Mouse (Mus musculus) limb, embryonic 13.5 days (tissue): Measurements from ENCODE around the gene Ctnnd1. TPM values are rescaled to one million over a fixed set of nuclear protein-coding genes. Genes with fewer than 3 reads are reported as not detected.

ENCODE experiments used
- ATAC-seq: fragments of 200-750 bp; cut with Nextera tagmentation; 2 replicates; pipeline ENCODE4 v1.8.0; 2017; ENCODE audit warnings: low read depth, moderate number of reproducible peaks, moderate TSS enrichment; ENCODE audit not compliant: low FRiP score
- H3K27ac ChIP-seq: fragments of 300-500 bp; sonication (generic); 2 replicates; pipeline ENCODE4 v1.5.1; 2015; ENCODE audit warnings: inconsistent platforms, mild to moderate bottlenecking, moderate library complexity
- H3K27me3 ChIP-seq: fragments of 300-500 bp; sonication (generic); 2 replicates; pipeline ENCODE4 v1.6.1; 2015; ENCODE audit warnings: mild to moderate bottlenecking, inconsistent platforms
- H3K36me3 ChIP-seq: fragments of 300-500 bp; sonication (generic); 2 replicates; pipeline ENCODE4 v1.6.1; 2015; ENCODE audit warnings: inconsistent platforms, mild to moderate bottlenecking, moderate library complexity
- H3K4me1 ChIP-seq: fragments of 300-500 bp; sonication (generic); 2 replicates; pipeline ENCODE4 v1.6.1; 2015; ENCODE audit warnings: inconsistent platforms
- H3K4me2 ChIP-seq: fragments of 300-500 bp; sonication (generic); replicated peaks from 2 replicates; pipeline ENCODE4 v1.6.1; 2015; ENCODE audit warnings: inconsistent platforms, mild to moderate bottlenecking, moderate library complexity
- H3K4me3 ChIP-seq: fragments of 300-500 bp; sonication (generic); 2 replicates; pipeline ENCODE4 v1.5.1; 2015; ENCODE audit warnings: moderate library complexity, mild to moderate bottlenecking, inconsistent platforms
- H3K9ac ChIP-seq: fragments of 300-500 bp; sonication (generic); 2 replicates; pipeline ENCODE4 v1.6.1; 2015; ENCODE audit warnings: mild to moderate bottlenecking, inconsistent platforms
- H3K9me3 ChIP-seq: fragments of 300-500 bp; sonication (generic); 2 replicates; pipeline ENCODE4 v1.6.1; 2016; ENCODE audit warnings: inconsistent platforms
- WGBS: fragments of 180-500 bp; shearing (Covaris S2); methylation state at CpG from one replicate; pipeline ENCODE4 v1.1.7; 2015; 5-methylcytosine and 5-hydroxymethylcytosine counted together
- polyA plus RNA-seq: library from polyadenylated mRNA; unstranded; fragments of >200 nt; fragmentation: Nextera tagmentation; extraction: Ambion mirVana; gene quantifications from 2 replicates; pipeline ENCODE4 v1.2.1, GENCODE M21; 2015

Gene Ctnnd1
- polyA plus RNA-seq, 1 experiment from 2014 or later = 45.7 TPM

- WGBS = 88% methylated on average over 3 of the region's 3 CpGs
- Histone ChIP-seq H3K4me1 (0 out of 2 replicates have a peak, but pooled peaks cover 4% of the 10 kb centered on the region), H3K27ac (no peak overlapping the region), H3K9ac (no peak overlapping the region), H3K27me3 (no peaks in the 10 kb centered on the region), H3K36me3 (peaks cover 46% of the 10 kb centered on the region), H3K4me2 (no peak overlapping the region), H3K4me3 (no peak overlapping the region), H3K9me3 (no peaks in the 10 kb centered on the region)
- ATAC-seq = no peak
Observed at GRCm38 (mm10) chr2:84623428-84624119, 27.0 kb downstream of the Ctnnd1 start.

GRCm38 (mm10) chr2:84622668-84623067, 27.9 kb downstream of the Ctnnd1 start:
- no peak for ATAC-seq
- Histone ChIP-seq H3K27ac (no peak overlapping the region), H3K27me3 (no peaks in the 10 kb centered on the region), H3K4me3 (no peak overlapping the region), H3K9me3 (no peaks in the 10 kb centered on the region), H3K9ac (no peak overlapping the region), H3K4me2 (no peak overlapping the region), H3K4me1 (0 out of 2 replicates have a peak, but pooled peaks cover 4% of the 10 kb centered on the region), H3K36me3 (peaks cover 48% of the 10 kb centered on the region)
- WGBS = 67% methylated on average over 2 of the region's 2 CpGs

GRCm38 (mm10) chr2:84619646-84620340, 30.8 kb downstream of the Ctnnd1 start:
- no peak overlapping the region for H3K4me2 ChIP-seq
- 95% methylated on average over 21 of the region's 21 CpGs for WGBS
- H3K27ac ChIP-seq = no peak overlapping the region
- no peaks in the 10 kb centered on the region for H3K9me3 ChIP-seq
- ATAC-seq = peak; percentile 29; the same call in 1 of the 2 replicates
- peaks cover 75% of the 10 kb centered on the region for H3K36me3 ChIP-seq
- H3K4me1 ChIP-seq = no peaks in the 10 kb centered on the region
- no peak overlapping the region for H3K9ac ChIP-seq
- no peak overlapping the region for H3K4me3 ChIP-seq
- no peaks in the 10 kb centered on the region for H3K27me3 ChIP-seq

GRCm38 (mm10) chr2:84618914-84619313, 31.7 kb downstream of the Ctnnd1 start:
- no peak overlapping the region for H3K4me3 ChIP-seq
- H3K36me3 ChIP-seq = peaks cover 76% of the 10 kb centered on the region
- H3K4me1 ChIP-seq = no peaks in the 10 kb centered on the region
- H3K4me2 ChIP-seq = no peak overlapping the region
- 90% methylated on average over 2 of the region's 2 CpGs for WGBS
- no peaks in the 10 kb centered on the region for H3K27me3 ChIP-seq
- ATAC-seq = no peak
- no peaks in the 10 kb centered on the region for H3K9me3 ChIP-seq
- no peak overlapping the region for H3K9ac ChIP-seq
- H3K27ac ChIP-seq = no peak overlapping the region

- WGBS = 83% methylated on average over 3 of the region's 3 CpGs
- H3K4me2 ChIP-seq = no peak overlapping the region
- peaks cover 83% of the 10 kb centered on the region for H3K36me3 ChIP-seq
Observed at GRCm38 (mm10) chr2:84617637-84618515, 32.7 kb downstream of the Ctnnd1 start.

GRCm38 (mm10) chr2:84612764-84613163, 37.8 kb downstream of the Ctnnd1 start:
- no peak for ATAC-seq
- Histone ChIP-seq H3K9me3 (no peaks in the 10 kb centered on the region), H3K9ac (no peak overlapping the region), H3K36me3 (peaks cover 94% of the 10 kb centered on the region), H3K4me3 (no peak overlapping the region), H3K27ac (no peak overlapping the region), H3K4me2 (no peak overlapping the region), H3K4me1 (no peaks in the 10 kb centered on the region), H3K27me3 (no peaks in the 10 kb centered on the region)
- 96% methylated on average over 6 of the region's 6 CpGs for WGBS

More at GRCm38 (mm10) chr2:84617637-84618515, 32.7 kb downstream of the Ctnnd1 start:
- Histone ChIP-seq H3K27me3 (no peaks in the 10 kb centered on the region), H3K4me3 (no peak overlapping the region), H3K4me1 (no peaks in the 10 kb centered on the region), H3K9me3 (no peaks in the 10 kb centered on the region), H3K27ac (no peak overlapping the region), H3K9ac (no peak overlapping the region)
- ATAC-seq = peak; percentile 34; the same call in 1 of the 2 replicates

- H3K36me3 ChIP-seq = peaks cover 90% of the 10 kb centered on the region
- no peak for ATAC-seq
Observed at GRCm38 (mm10) chr2:84607842-84608241, 42.7 kb downstream of the Ctnnd1 start.

GRCm38 (mm10) chr2:84600977-84601376, 49.6 kb downstream of the Ctnnd1 start:
- no peak overlapping the region for H3K4me3 ChIP-seq
- WGBS = 78% methylated on average over 2 of the region's 2 CpGs
- H3K9me3 ChIP-seq = no peaks in the 10 kb centered on the region
- no peak overlapping the region for H3K4me2 ChIP-seq
- peaks cover 80% of the 10 kb centered on the region for H3K36me3 ChIP-seq
- H3K9ac ChIP-seq = no peak overlapping the region
- ATAC-seq = no peak
- no peak overlapping the region for H3K27ac ChIP-seq
- no peaks in the 10 kb centered on the region for H3K27me3 ChIP-seq
- no peaks in the 10 kb centered on the region for H3K4me1 ChIP-seq

More at GRCm38 (mm10) chr2:84607842-84608241, 42.7 kb downstream of the Ctnnd1 start:
- H3K4me2 ChIP-seq = no peak overlapping the region
- no peaks in the 10 kb centered on the region for H3K4me1 ChIP-seq
- no peak overlapping the region for H3K4me3 ChIP-seq
- H3K9ac ChIP-seq = no peak overlapping the region
- WGBS = 78% methylated on average over 1 of the region's 1 CpGs
- H3K27ac ChIP-seq = no peak overlapping the region
- H3K27me3 ChIP-seq = no peaks in the 10 kb centered on the region
- H3K9me3 ChIP-seq = no peaks in the 10 kb centered on the region

GRCm38 (mm10) chr2:84599270-84599888, 51.2 kb downstream of the Ctnnd1 start:
- Histone ChIP-seq H3K9ac (no peak overlapping the region), H3K36me3 (peaks cover 72% of the 10 kb centered on the region), H3K4me2 (no peak overlapping the region), H3K9me3 (no peaks in the 10 kb centered on the region), H3K27ac (no peak overlapping the region), H3K4me3 (no peak overlapping the region), H3K4me1 (no peaks in the 10 kb centered on the region), H3K27me3 (no peaks in the 10 kb centered on the region)
- WGBS = 93% methylated on average over 6 of the region's 6 CpGs
- ATAC-seq = no peak

GRCm38 (mm10) chr2:84597123-84597522, 53.4 kb downstream of the Ctnnd1 start:
- Histone ChIP-seq H3K9me3 (no peaks in the 10 kb centered on the region), H3K4me1 (no peaks in the 10 kb centered on the region), H3K4me3 (no peak overlapping the region), H3K4me2 (no peak overlapping the region), H3K27ac (no peak overlapping the region), H3K36me3 (peaks cover 64% of the 10 kb centered on the region), H3K9ac (no peak overlapping the region), H3K27me3 (no peaks in the 10 kb centered on the region)
- 76% methylated on average over 1 of the region's 1 CpGs for WGBS
- ATAC-seq = no peak

- ATAC-seq = no peak
- Histone ChIP-seq H3K9ac (no peak overlapping the region), H3K27me3 (no peaks in the 10 kb centered on the region), H3K4me1 (no peaks in the 10 kb centered on the region), H3K9me3 (no peaks in the 10 kb centered on the region), H3K36me3 (peaks cover 63% of the 10 kb centered on the region), H3K4me3 (no peak overlapping the region), H3K4me2 (no peak overlapping the region), H3K27ac (no peak overlapping the region)
- 94% methylated on average over 8 of the region's 8 CpGs for WGBS
Observed at GRCm38 (mm10) chr2:84592801-84593200, 57.8 kb downstream of the Ctnnd1 start.
